Mouse (Mus musculus) lung, embryonic 16.5 days (tissue): ENCODE results near the gene Bsdc1. TPM values are rescaled to one million over a fixed set of nuclear protein-coding genes. Genes with fewer than 3 reads are reported as not detected.
"Not testable (repeated sequence)": the region's sequence is repeated elsewhere in the genome, so short reads cannot be mapped to it uniquely, and the experiment has no call there.

Source experiments
- ATAC-seq: fragments of 200-750 bp; cut with Nextera tagmentation; 2 replicates; pipeline ENCODE4 v1.8.0; 2017; ENCODE audit warnings: low read depth, mild to moderate bottlenecking, moderate library complexity
- H3K27ac ChIP-seq: fragments of 300-500 bp; sonication (generic); 2 replicates; pipeline ENCODE4 v1.5.1; 2014; ENCODE audit warnings: mild to moderate bottlenecking, control low read depth, low read length
- H3K27me3 ChIP-seq: fragments of 300-500 bp; sonication (generic); 2 replicates; pipeline ENCODE4 v1.6.1; 2014; ENCODE audit warnings: low read depth, low read length, mixed read lengths; ENCODE audit not compliant: control insufficient read depth, insufficient read depth
- H3K36me3 ChIP-seq: fragments of 300-500 bp; sonication (generic); 2 replicates; pipeline ENCODE4 v1.6.1; 2014; ENCODE audit warnings: low read length; ENCODE audit not compliant: control insufficient read depth, insufficient read depth
- H3K4me1 ChIP-seq: fragments of 300-500 bp; sonication (generic); replicated peaks from 2 replicates; pipeline ENCODE4 v1.6.1; 2014; ENCODE audit warnings: low read length, mixed read lengths; ENCODE audit not compliant: control insufficient read depth, insufficient read depth
- H3K4me2 ChIP-seq: fragments of 300-500 bp; sonication (generic); 2 replicates; pipeline ENCODE4 v1.6.1; 2014; ENCODE audit warnings: low read depth, low read length, control low read depth
- H3K4me3 ChIP-seq: fragments of 300-500 bp; sonication (generic); 2 replicates; pipeline ENCODE4 v1.5.1; 2014; ENCODE audit warnings: mild to moderate bottlenecking, low read length, control low read depth
- H3K9ac ChIP-seq: fragments of 300-500 bp; sonication (generic); 2 replicates; pipeline ENCODE4 v1.6.1; 2014; ENCODE audit warnings: low read length, control low read depth
- H3K9me3 ChIP-seq: fragments of 300-500 bp; sonication (generic); 2 replicates; pipeline ENCODE4 v1.6.1; 2016; ENCODE audit warnings: low read length; ENCODE audit not compliant: control insufficient read depth
- WGBS: fragments of 180-500 bp; shearing (Covaris S2); extraction: QIAGEN DNeasy Blood & Tissue Kit; methylation state at CpG from one replicate; pipeline ENCODE4 v1.1.7; 2014; 5-methylcytosine and 5-hydroxymethylcytosine counted together
- polyA plus RNA-seq: library from polyadenylated mRNA; unstranded; fragments of >200 nt; fragmentation: Nextera tagmentation; extraction: Ambion mirVana; gene quantifications from 2 replicates; pipeline ENCODE4 v1.2.1, GENCODE M21; 2015

The Bsdc1 gene
- polyA plus RNA-seq, 1 experiment from 2014 or later = 25.5 TPM

- H3K9me3 ChIP-seq = no peaks in the 10 kb centered on the region
- H3K4me2 ChIP-seq = no peak overlapping the region
- ATAC-seq = no peak
- no peaks in the 10 kb centered on the region for H3K27me3 ChIP-seq
- H3K27ac ChIP-seq = no peak overlapping the region
- peaks cover 42% of the 10 kb centered on the region for H3K36me3 ChIP-seq
- no peak overlapping the region for H3K9ac ChIP-seq
- no peak overlapping the region for H3K4me3 ChIP-seq
- H3K4me1 ChIP-seq = peaks cover 17% of the 10 kb centered on the region
- WGBS = 84% methylated on average over 8 of the region's 8 CpGs
Measured at GRCm38 (mm10) chr4:129518519-129518918, 57.1 kb downstream of the Bsdc1 start.

GRCm38 (mm10) chr4:129525338-129525737 is 64.0 kb downstream of the Bsdc1 start:
- no peak for ATAC-seq
- no peaks in the 10 kb centered on the region for H3K4me1 ChIP-seq
- H3K9me3 ChIP-seq = no peaks in the 10 kb centered on the region
- H3K4me3 ChIP-seq = no peak overlapping the region
- WGBS = 89% methylated on average over 5 of the region's 5 CpGs
- no peak overlapping the region for H3K27ac ChIP-seq
- H3K9ac ChIP-seq = no peak overlapping the region
- peaks cover 60% of the 10 kb centered on the region for H3K36me3 ChIP-seq
- no peak overlapping the region for H3K4me2 ChIP-seq
- H3K27me3 ChIP-seq = no peaks in the 10 kb centered on the region

GRCm38 (mm10) chr4:129525889-129526288 is 64.5 kb downstream of the Bsdc1 start:
- H3K9me3 ChIP-seq = no peaks in the 10 kb centered on the region
- H3K4me1 ChIP-seq = no peaks in the 10 kb centered on the region
- H3K4me2 ChIP-seq = no peak overlapping the region
- H3K27me3 ChIP-seq = no peaks in the 10 kb centered on the region
- no peak overlapping the region for H3K4me3 ChIP-seq
- WGBS = 81% methylated on average over 3 of the region's 3 CpGs
- no peak overlapping the region for H3K9ac ChIP-seq
- H3K27ac ChIP-seq = no peak overlapping the region
- ATAC-seq = no peak
- H3K36me3 ChIP-seq = peaks cover 61% of the 10 kb centered on the region

GRCm38 (mm10) chr4:129528901-129529300 is 67.5 kb downstream of the Bsdc1 start:
- H3K9me3 ChIP-seq, H3K27ac ChIP-seq, H3K4me2 ChIP-seq, H3K9ac ChIP-seq, H3K4me1 ChIP-seq, ATAC-seq, H3K4me3 ChIP-seq, H3K27me3 ChIP-seq: not testable (repeated sequence)
- 91% methylated on average over 5 of the region's 6 CpGs for WGBS
- H3K36me3 ChIP-seq = peaks cover 48% of the 10 kb centered on the region

Other genes with a start within 250 kb of the Bsdc1 start
- 3.4 and 3.8 TPM in 2 replicates for gene C77080, start 200.2 kb upstream of the Bsdc1 start, polyA plus RNA-seq
- 0.50 and 0.75 TPM in 2 replicates for gene Sync, start 174.0 kb upstream of the Bsdc1 start, polyA plus RNA-seq
- gene Rbbp4, start 126.2 kb upstream of the Bsdc1 start, polyA plus RNA-seq = 356 and 390 TPM in 2 replicates
- 45.5 and 47.3 TPM in 2 replicates for gene Zbtb8os, start 125.9 kb upstream of the Bsdc1 start, polyA plus RNA-seq
- 21.7 and 22.0 TPM in 2 replicates for gene Zbtb8a, start 83.5 kb upstream of the Bsdc1 start, polyA plus RNA-seq
- 2.7 and 4.1 TPM in 2 replicates for gene Zbtb8b, start 20.7 kb upstream of the Bsdc1 start, polyA plus RNA-seq
- not detected in 2 replicates for gene Tssk3, start 29.4 kb downstream of the Bsdc1 start, polyA plus RNA-seq
- not detected in 2 replicates for gene Fam229a, start 29.6 kb downstream of the Bsdc1 start, polyA plus RNA-seq
- 506 and 544 TPM in 2 replicates for gene Marcksl1, start 52.0 kb downstream of the Bsdc1 start, polyA plus RNA-seq
- 243 and 247 TPM in 2 replicates for gene Hdac1, start 81.1 kb downstream of the Bsdc1 start, polyA plus RNA-seq
- gene Lck, start 112.1 kb downstream of the Bsdc1 start, polyA plus RNA-seq = 10.7 and 26.5 TPM in 2 replicates
- 5.3 and 6.3 TPM in 2 replicates for gene Fam167b, start 117.0 kb downstream of the Bsdc1 start, polyA plus RNA-seq
- gene Eif3i, start 139.1 kb downstream of the Bsdc1 start, polyA plus RNA-seq = 229 and 231 TPM in 2 replicates
- 190 and 198 TPM in 2 replicates for gene Tmem234, start 139.1 kb downstream of the Bsdc1 start, polyA plus RNA-seq
- 3.8 TPM in 2 replicates for gene Dcdc2b, start 152.7 kb downstream of the Bsdc1 start, polyA plus RNA-seq
- 29.3 and 29.7 TPM in 2 replicates for gene Iqcc, start 157.5 kb downstream of the Bsdc1 start, polyA plus RNA-seq
- gene Ccdc28b, start 162.4 kb downstream of the Bsdc1 start, polyA plus RNA-seq = 65.8 and 71.1 TPM in 2 replicates
- gene Txlna, start 179.5 kb downstream of the Bsdc1 start, polyA plus RNA-seq = 80.4 and 82.6 TPM in 2 replicates
- 15.8 and 18.2 TPM in 2 replicates for gene Kpna6, start 211.2 kb downstream of the Bsdc1 start, polyA plus RNA-seq
- 10.5 and 13.4 TPM in 2 replicates for gene Tmem39b, start 235.3 kb downstream of the Bsdc1 start, polyA plus RNA-seq